Mouse (Mus musculus): Measurements from ENCODE around the gene Znhit6. TPM values are rescaled to one million over a fixed set of nuclear protein-coding genes. Genes with fewer than 3 reads are reported as not detected.

The Znhit6 gene
- polyA plus RNA-seq, 1 experiment, result 0.43 TPM

GRCm38 (mm10) chr3:145634002-145634710, 58.2 kb downstream of the Znhit6 start:
- H3K4me1 ChIP-seq (ENCODE audit: control insufficient read depth), result no peaks in the 10 kb centered on the region
- TF ChIP-seq GATA1 (IDR thresholded peaks at IDR 0.05; ENCODE audit: low read length) (no peak), TAL1 (IDR thresholded peaks at IDR 0.05; ENCODE audit: low read length) (no peak)
- no peak overlapping the region for H3K4me3 ChIP-seq (replicated peaks)
- H3K27me3 ChIP-seq (ENCODE audit: control insufficient read depth), result no peaks in the 10 kb centered on the region
- H3K9me3 ChIP-seq (ENCODE audit: control insufficient read depth, low read length), result peaks cover 2% of the 10 kb centered on the region; the same call in 1 of the 2 replicates
- H3K36me3 ChIP-seq (ENCODE audit: control insufficient read depth), result no peaks in the 10 kb centered on the region

- no peaks in the 10 kb centered on the region for H3K9me3 ChIP-seq (ENCODE audit: control insufficient read depth, low read length)
- no peaks in the 10 kb centered on the region for H3K27me3 ChIP-seq (ENCODE audit: control insufficient read depth)
- no peaks in the 10 kb centered on the region for H3K4me1 ChIP-seq (ENCODE audit: control insufficient read depth)
- H3K4me3 ChIP-seq (replicated peaks), result no peak overlapping the region
- TF ChIP-seq GATA1 (IDR thresholded peaks at IDR 0.05; ENCODE audit: low read length) (no peak), TAL1 (IDR thresholded peaks at IDR 0.05; ENCODE audit: low read length) (no peak)
- H3K36me3 ChIP-seq (ENCODE audit: control insufficient read depth), result no peaks in the 10 kb centered on the region
Observed at GRCm38 (mm10) chr3:145640170-145640569, 64.2 kb downstream of the Znhit6 start.

DNA sequence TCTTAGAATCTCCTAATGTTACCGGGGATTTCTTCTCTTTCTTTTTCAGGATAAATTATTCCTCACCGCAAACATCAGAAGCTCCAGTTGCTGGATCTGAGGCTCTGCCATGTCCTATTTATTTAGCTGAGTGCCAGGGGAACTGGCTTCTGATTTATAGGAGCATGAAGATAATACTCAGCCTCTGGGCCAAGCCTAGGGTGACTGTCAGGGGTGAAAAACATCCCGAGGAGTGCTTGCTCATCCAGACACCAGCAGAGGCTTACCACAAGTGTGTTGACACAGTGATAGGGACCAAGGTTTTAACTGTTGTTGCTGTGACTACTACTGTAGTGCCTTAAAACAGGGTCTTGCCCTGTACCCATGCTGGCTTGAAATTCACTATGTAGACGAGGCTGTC, 64.6 kb downstream of the Znhit6 start:
- H3K36me3 ChIP-seq (ENCODE audit: control insufficient read depth), result no peaks in the 10 kb centered on the region
- no peaks in the 10 kb centered on the region for H3K9me3 ChIP-seq (ENCODE audit: control insufficient read depth, low read length)
- no peaks in the 10 kb centered on the region for H3K4me1 ChIP-seq (ENCODE audit: control insufficient read depth)
- no peaks in the 10 kb centered on the region for H3K27me3 ChIP-seq (ENCODE audit: control insufficient read depth)
- H3K4me3 ChIP-seq (replicated peaks), result no peak overlapping the region
- TF ChIP-seq GATA1 (IDR thresholded peaks at IDR 0.05; ENCODE audit: low read length) (no peak), TAL1 (IDR thresholded peaks at IDR 0.05; ENCODE audit: low read length) (no peak)

GRCm38 (mm10) chr3:145641036-145641685, 65.2 kb downstream of the Znhit6 start:
- TF ChIP-seq GATA1 (IDR thresholded peaks at IDR 0.05; ENCODE audit: low read length), result no peak
- no peak for TF ChIP-seq TAL1 (IDR thresholded peaks at IDR 0.05; ENCODE audit: low read length)
- Histone ChIP-seq H3K36me3 (ENCODE audit: control insufficient read depth) (no peaks in the 10 kb centered on the region), H3K4me3 (replicated peaks) (no peak overlapping the region), H3K9me3 (ENCODE audit: control insufficient read depth, low read length) (no peaks in the 10 kb centered on the region), H3K27me3 (ENCODE audit: control insufficient read depth) (no peaks in the 10 kb centered on the region), H3K4me1 (ENCODE audit: control insufficient read depth) (no peaks in the 10 kb centered on the region)

- Histone ChIP-seq H3K27me3 (ENCODE audit: control insufficient read depth) (no peaks in the 10 kb centered on the region), H3K4me3 (replicated peaks) (no peak overlapping the region), H3K4me1 (ENCODE audit: control insufficient read depth) (no peaks in the 10 kb centered on the region), H3K9me3 (ENCODE audit: control insufficient read depth, low read length) (no peaks in the 10 kb centered on the region), H3K36me3 (ENCODE audit: control insufficient read depth) (no peaks in the 10 kb centered on the region)
- TF ChIP-seq TAL1 (IDR thresholded peaks at IDR 0.05; ENCODE audit: low read length) (no peak), GATA1 (IDR thresholded peaks at IDR 0.05; ENCODE audit: low read length) (no peak)
Observed at GRCm38 (mm10) chr3:145641878-145642277, 65.9 kb downstream of the Znhit6 start.

- peaks cover 6% of the 10 kb centered on the region for H3K27me3 ChIP-seq (ENCODE audit: control insufficient read depth)
- H3K9me3 ChIP-seq (ENCODE audit: control insufficient read depth, low read length), result no peaks in the 10 kb centered on the region
- H3K4me1 ChIP-seq (ENCODE audit: control insufficient read depth), result no peaks in the 10 kb centered on the region
- no peak overlapping the region for H3K4me3 ChIP-seq (replicated peaks)
- TF ChIP-seq TAL1 (IDR thresholded peaks at IDR 0.05; ENCODE audit: low read length), result no peak
- no peak for TF ChIP-seq GATA1 (IDR thresholded peaks at IDR 0.05; ENCODE audit: low read length)
- peaks cover 3% of the 10 kb centered on the region; the same call in 1 of the 2 replicates for H3K36me3 ChIP-seq (ENCODE audit: control insufficient read depth)
Observed at GRCm38 (mm10) chr3:145642861-145643260, 66.9 kb downstream of the Znhit6 start.

- Histone ChIP-seq H3K36me3 (ENCODE audit: control insufficient read depth) (peaks cover 3% of the 10 kb centered on the region; the same call in 1 of the 2 replicates), H3K27me3 (ENCODE audit: control insufficient read depth) (peaks cover 32% of the 10 kb centered on the region), H3K9me3 (ENCODE audit: control insufficient read depth, low read length) (no peaks in the 10 kb centered on the region), H3K4me3 (replicated peaks) (no peak overlapping the region), H3K4me1 (ENCODE audit: control insufficient read depth) (no peaks in the 10 kb centered on the region)
- no peak for TF ChIP-seq GATA1 (IDR thresholded peaks at IDR 0.05; ENCODE audit: low read length)
- TF ChIP-seq TAL1 (IDR thresholded peaks at IDR 0.05; ENCODE audit: low read length), result no peak
Observed at GRCm38 (mm10) chr3:145645463-145645862, 69.5 kb downstream of the Znhit6 start.

GRCm38 (mm10) chr3:145646009-145646408, 70.0 kb downstream of the Znhit6 start:
- TF ChIP-seq GATA1 (IDR thresholded peaks at IDR 0.05; ENCODE audit: low read length) (no peak), TAL1 (IDR thresholded peaks at IDR 0.05; ENCODE audit: low read length) (no peak)
- Histone ChIP-seq H3K9me3 (ENCODE audit: control insufficient read depth, low read length) (no peaks in the 10 kb centered on the region), H3K36me3 (ENCODE audit: control insufficient read depth) (peaks cover 3% of the 10 kb centered on the region; the same call in 1 of the 2 replicates), H3K4me3 (replicated peaks) (no peak overlapping the region), H3K4me1 (ENCODE audit: control insufficient read depth) (no peaks in the 10 kb centered on the region), H3K27me3 (ENCODE audit: control insufficient read depth) (peaks cover 37% of the 10 kb centered on the region)

DNA sequence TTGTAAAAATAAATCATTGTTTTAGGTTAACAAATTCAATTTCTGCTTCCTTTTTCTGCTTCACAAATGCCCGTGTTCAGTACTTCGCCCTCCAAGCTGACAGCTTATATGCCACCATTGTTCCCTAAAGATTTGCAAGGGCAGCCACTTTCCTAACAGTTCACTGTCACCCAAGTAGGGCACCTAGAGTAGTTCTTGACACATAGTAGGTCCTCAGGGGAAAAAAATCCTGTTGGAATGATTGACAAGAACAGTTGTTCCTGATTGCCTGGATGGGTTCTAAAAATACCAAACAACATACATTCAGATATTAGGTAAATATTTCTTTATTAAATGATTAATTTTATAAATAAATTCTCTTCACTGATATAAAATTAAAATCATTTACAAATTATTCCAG, 70.7 kb downstream of the Znhit6 start:
- Histone ChIP-seq H3K36me3 (ENCODE audit: control insufficient read depth) (peaks cover 3% of the 10 kb centered on the region; the same call in 1 of the 2 replicates), H3K27me3 (ENCODE audit: control insufficient read depth) (peaks cover 44% of the 10 kb centered on the region), H3K4me3 (replicated peaks) (no peak overlapping the region), H3K4me1 (ENCODE audit: control insufficient read depth) (no peaks in the 10 kb centered on the region), H3K9me3 (ENCODE audit: control insufficient read depth, low read length) (no peaks in the 10 kb centered on the region)
- TF ChIP-seq TAL1 (IDR thresholded peaks at IDR 0.05; ENCODE audit: low read length), result no peak
- TF ChIP-seq GATA1 (IDR thresholded peaks at IDR 0.05; ENCODE audit: low read length), result no peak
